Mouse (Mus musculus) neural tube, embryonic 13.5 days (tissue): ENCODE results near the gene Bbs1. TPM values are rescaled to one million over a fixed set of nuclear protein-coding genes. Genes with fewer than 3 reads are reported as not detected.

ENCODE experiments used
- ATAC-seq: fragments of 200-750 bp; cut with Nextera tagmentation; 2 replicates; pipeline ENCODE4 v1.8.0; 2017; ENCODE audit warnings: low read depth, mild to moderate bottlenecking, moderate TSS enrichment, moderate library complexity
- H3K27ac ChIP-seq: fragments of 300-500 bp; sonication (generic); replicated peaks from 2 replicates; pipeline ENCODE4 v1.5.1; 2015; ENCODE audit warnings: moderate library complexity, mild to moderate bottlenecking, inconsistent platforms
- H3K27me3 ChIP-seq: fragments of 300-500 bp; sonication (generic); 2 replicates; pipeline ENCODE4 v1.6.1; 2015; ENCODE audit warnings: mild to moderate bottlenecking, inconsistent platforms
- H3K36me3 ChIP-seq: fragments of 300-500 bp; sonication (generic); 2 replicates; pipeline ENCODE4 v1.6.1; 2015; ENCODE audit warnings: mild to moderate bottlenecking, inconsistent platforms
- H3K4me1 ChIP-seq: fragments of 300-500 bp; sonication (generic); replicated peaks from 2 replicates; pipeline ENCODE4 v1.6.1; 2015; ENCODE audit warnings: inconsistent platforms
- H3K4me2 ChIP-seq: fragments of 300-500 bp; sonication (generic); 2 replicates; pipeline ENCODE4 v1.6.1; 2015; ENCODE audit warnings: inconsistent platforms, mild to moderate bottlenecking, moderate library complexity
- H3K4me3 ChIP-seq: fragments of 300-500 bp; sonication (generic); 2 replicates; pipeline ENCODE4 v1.5.1; 2015; ENCODE audit warnings: mild to moderate bottlenecking, inconsistent platforms
- H3K9ac ChIP-seq: fragments of 300-500 bp; sonication (generic); 2 replicates; pipeline ENCODE4 v1.6.1; 2015; ENCODE audit warnings: moderate library complexity, mild to moderate bottlenecking, inconsistent platforms
- H3K9me3 ChIP-seq: fragments of 300-500 bp; sonication (generic); 2 replicates; pipeline ENCODE4 v1.6.1; 2016; ENCODE audit warnings: inconsistent platforms
- WGBS: fragments of 180-500 bp; shearing (Covaris S2); methylation state at CpG from one replicate; pipeline ENCODE4 v1.1.7; 2015; 5-methylcytosine and 5-hydroxymethylcytosine counted together
- polyA plus RNA-seq: library from polyadenylated mRNA; unstranded; fragments of >200 nt; fragmentation: Nextera tagmentation; extraction: Ambion mirVana; gene quantifications from 2 replicates; pipeline ENCODE4 v1.2.1, GENCODE M21; 2015

Bbs1 gene
- polyA plus RNA-seq, 1 experiment from 2014 or later: 7.6 TPM

- Histone ChIP-seq H3K9me3 (no peaks in the 10 kb centered on the region), H3K36me3 (peaks cover 97% of the 10 kb centered on the region), H3K4me2 (no peak overlapping the region), H3K4me3 (no peak overlapping the region), H3K9ac (no peak overlapping the region), H3K27me3 (no peaks in the 10 kb centered on the region), H3K27ac (no peak overlapping the region), H3K4me1 (no peaks in the 10 kb centered on the region)
- no peak for ATAC-seq
- 89% methylated on average over 6 of the region's 6 CpGs for WGBS
These were observed 13.2 kb upstream of the Bbs1 start for GRCm38 (mm10) chr19:4919652-4920051.

DNA sequence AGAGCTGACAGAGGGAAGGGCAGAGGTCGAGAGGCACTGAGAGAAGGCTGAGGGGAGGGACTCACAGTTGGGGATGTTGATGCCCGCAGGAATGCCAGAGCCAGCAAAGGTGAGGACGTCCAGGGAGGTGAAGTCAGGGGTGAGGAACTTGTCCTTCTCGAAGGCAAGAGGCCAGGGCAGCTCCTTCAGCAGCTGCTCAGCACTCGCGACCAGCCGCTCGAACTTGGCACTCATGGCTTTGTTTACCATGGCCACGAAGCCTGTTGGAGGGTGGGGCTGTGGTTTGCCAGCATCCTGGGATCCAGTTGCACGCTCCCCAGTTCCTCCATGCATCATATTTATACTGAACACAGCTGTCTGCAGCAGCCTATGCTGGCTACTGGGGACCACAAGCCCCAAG, 10.4 kb upstream of the Bbs1 start:
- Histone ChIP-seq H3K27ac (no peak overlapping the region), H3K4me2 (no peak overlapping the region), H3K4me1 (no peaks in the 10 kb centered on the region), H3K4me3 (no peak overlapping the region), H3K27me3 (no peaks in the 10 kb centered on the region), H3K9ac (no peak overlapping the region), H3K9me3 (no peaks in the 10 kb centered on the region), H3K36me3 (peaks cover 98% of the 10 kb centered on the region)
- WGBS: 87% methylated on average over 10 of the region's 10 CpGs
- ATAC-seq: no peak

- H3K4me3 ChIP-seq: no peak overlapping the region
- ATAC-seq: no peak
- H3K9ac ChIP-seq: no peak overlapping the region
- 94% methylated on average over 15 of the region's 15 CpGs for WGBS
- H3K27ac ChIP-seq: no peak overlapping the region
- peaks cover 98% of the 10 kb centered on the region for H3K36me3 ChIP-seq
- no peaks in the 10 kb centered on the region for H3K27me3 ChIP-seq
- no peaks in the 10 kb centered on the region for H3K9me3 ChIP-seq
- H3K4me1 ChIP-seq: no peaks in the 10 kb centered on the region
- H3K4me2 ChIP-seq: no peak overlapping the region
These were observed 9.6 kb upstream of the Bbs1 start for GRCm38 (mm10) chr19:4915924-4916603.

GRCm38 (mm10) chr19:4909376-4909775, 2.9 kb upstream of the Bbs1 start:
- WGBS: 92% methylated on average over 7 of the region's 7 CpGs
- H3K9me3 ChIP-seq: no peaks in the 10 kb centered on the region
- H3K9ac ChIP-seq: no peak overlapping the region
- H3K4me2 ChIP-seq: no peak overlapping the region
- H3K36me3 ChIP-seq: peaks cover 71% of the 10 kb centered on the region
- H3K4me3 ChIP-seq: no peak overlapping the region
- ATAC-seq: no peak
- no peaks in the 10 kb centered on the region for H3K27me3 ChIP-seq
- peaks cover 16% of the 10 kb centered on the region for H3K4me1 ChIP-seq
- H3K27ac ChIP-seq: no peak overlapping the region

DNA sequence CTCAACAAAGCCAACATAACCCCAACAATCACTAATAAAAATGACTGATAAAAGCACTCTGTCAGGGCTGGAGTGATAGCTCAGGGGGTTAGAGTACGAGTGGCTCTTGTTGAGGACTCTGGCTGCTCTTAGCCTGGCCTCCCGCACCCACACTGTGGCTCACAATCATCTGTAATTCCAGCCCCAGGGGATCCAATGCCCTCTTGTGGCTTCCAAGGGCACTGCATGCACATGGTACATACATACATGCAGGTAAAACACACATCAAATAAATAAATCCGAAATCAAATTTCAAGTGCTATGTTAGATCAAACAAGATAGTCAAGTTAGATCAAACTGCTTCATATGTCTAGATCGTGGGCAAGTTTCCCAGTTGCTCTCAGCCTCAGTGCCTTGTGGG, 1.7 kb upstream of the Bbs1 start:
- no peak for ATAC-seq
- peaks cover 67% of the 10 kb centered on the region for H3K36me3 ChIP-seq
- no peak overlapping the region for H3K4me2 ChIP-seq

DNA sequence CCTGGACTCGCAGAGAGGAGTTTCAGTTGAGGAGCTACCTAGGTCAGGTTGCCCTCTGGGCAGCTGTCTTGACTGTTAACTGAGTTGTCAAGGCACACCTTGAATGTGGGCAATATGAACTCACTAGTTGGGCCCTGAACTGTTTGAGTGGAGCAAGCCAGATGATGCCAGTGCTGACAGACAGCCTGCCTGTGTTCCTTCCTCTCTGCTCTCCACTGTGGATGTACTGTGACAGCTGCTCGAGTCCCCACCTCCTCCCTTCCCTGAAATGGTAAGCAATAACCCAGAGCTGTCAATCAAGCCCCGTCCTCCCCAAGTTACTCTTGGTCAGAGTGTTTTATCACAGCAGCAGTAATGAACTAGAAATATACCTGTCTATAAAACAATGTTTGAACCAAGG, 6.5 kb downstream of the Bbs1 start:
- Histone ChIP-seq H3K27ac (no peak overlapping the region), H3K9ac (no peak overlapping the region), H3K36me3 (peaks cover 71% of the 10 kb centered on the region), H3K4me3 (no peak overlapping the region), H3K27me3 (no peaks in the 10 kb centered on the region), H3K9me3 (no peaks in the 10 kb centered on the region), H3K4me1 (0 out of 2 replicates have a peak, but pooled peaks cover under 1% of the 10 kb centered on the region), H3K4me2 (no peak overlapping the region)
- no peak for ATAC-seq
- 83% methylated on average over 3 of the region's 3 CpGs for WGBS

More for the DNA sequence above, 1.7 kb upstream of the Bbs1 start:
- Histone ChIP-seq H3K27ac (no peak overlapping the region), H3K9ac (no peak overlapping the region), H3K27me3 (no peaks in the 10 kb centered on the region), H3K4me3 (no peak overlapping the region), H3K4me1 (peaks cover 16% of the 10 kb centered on the region), H3K9me3 (no peaks in the 10 kb centered on the region)
- 85% methylated on average over 4 of the region's 4 CpGs for WGBS

DNA sequence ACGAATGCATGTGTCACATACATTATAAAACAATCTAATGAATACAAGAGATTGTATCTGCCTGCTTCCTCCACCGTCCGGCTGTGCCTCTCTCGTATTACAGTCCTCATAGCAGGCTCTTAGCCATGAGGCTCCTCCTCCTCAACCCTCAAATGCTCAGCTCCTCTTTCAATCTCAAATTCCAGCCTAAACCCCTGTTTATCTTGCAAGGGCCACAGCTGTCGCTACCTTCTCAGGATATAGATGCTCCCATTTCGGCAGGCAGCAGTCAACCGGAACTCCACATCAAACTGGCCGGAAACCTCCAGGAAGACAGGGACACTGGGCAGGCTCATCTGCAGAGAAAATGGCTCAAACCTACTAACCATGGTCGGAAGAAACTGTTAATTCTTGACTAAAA, 7.5 kb downstream of the Bbs1 start:
- peaks cover 80% of the 10 kb centered on the region for H3K36me3 ChIP-seq
- no peak overlapping the region for H3K9ac ChIP-seq
- no peak overlapping the region for H3K27ac ChIP-seq
- no peaks in the 10 kb centered on the region for H3K9me3 ChIP-seq
- 77% methylated on average over 9 of the region's 9 CpGs for WGBS
- no peak overlapping the region for H3K4me3 ChIP-seq
- H3K4me2 ChIP-seq: no peak overlapping the region
- no peaks in the 10 kb centered on the region for H3K27me3 ChIP-seq
- ATAC-seq: no peak
- no peaks in the 10 kb centered on the region for H3K4me1 ChIP-seq

GRCm38 (mm10) chr19:4896780-4897520, 9.5 kb downstream of the Bbs1 start:
- H3K27me3 ChIP-seq: no peaks in the 10 kb centered on the region
- no peak overlapping the region for H3K4me3 ChIP-seq
- H3K4me1 ChIP-seq: no peaks in the 10 kb centered on the region
- 51% methylated on average over 21 of the region's 21 CpGs for WGBS
- H3K36me3 ChIP-seq: peaks cover 80% of the 10 kb centered on the region
- no peak overlapping the region for H3K27ac ChIP-seq
- H3K9ac ChIP-seq: no peak overlapping the region
- H3K9me3 ChIP-seq: no peaks in the 10 kb centered on the region
- no peak overlapping the region for H3K4me2 ChIP-seq
- no peak for ATAC-seq

DNA sequence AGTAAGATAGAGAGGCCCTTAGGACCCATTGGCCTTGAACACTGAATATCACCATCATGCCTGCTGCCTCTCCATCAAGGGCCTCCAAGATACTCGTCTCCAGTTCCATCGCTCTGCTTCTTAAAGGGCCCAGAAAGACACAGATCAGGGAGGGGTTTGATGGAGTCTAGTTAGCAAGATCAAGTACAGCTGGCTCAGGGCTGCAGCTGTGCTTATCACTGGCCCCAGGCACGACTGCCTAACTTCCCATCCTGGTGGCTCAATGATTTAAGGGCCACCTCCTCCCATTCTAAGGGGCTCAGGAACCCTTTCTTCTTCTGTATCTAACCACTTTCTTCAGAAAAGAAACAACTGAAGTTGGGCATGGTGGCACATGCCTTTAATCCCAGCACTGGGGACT, 14.6 kb downstream of the Bbs1 start:
- Histone ChIP-seq H3K9ac (no peak overlapping the region), H3K9me3 (no peaks in the 10 kb centered on the region), H3K4me1 (0 out of 2 replicates have a peak, but pooled peaks cover 5% of the 10 kb centered on the region), H3K27me3 (no peaks in the 10 kb centered on the region), H3K4me2 (no peak overlapping the region), H3K4me3 (no peak overlapping the region), H3K27ac (no peak overlapping the region), H3K36me3 (peaks cover 70% of the 10 kb centered on the region)
- no peak for ATAC-seq
- WGBS: 81% methylated on average over 3 of the region's 3 CpGs

DNA sequence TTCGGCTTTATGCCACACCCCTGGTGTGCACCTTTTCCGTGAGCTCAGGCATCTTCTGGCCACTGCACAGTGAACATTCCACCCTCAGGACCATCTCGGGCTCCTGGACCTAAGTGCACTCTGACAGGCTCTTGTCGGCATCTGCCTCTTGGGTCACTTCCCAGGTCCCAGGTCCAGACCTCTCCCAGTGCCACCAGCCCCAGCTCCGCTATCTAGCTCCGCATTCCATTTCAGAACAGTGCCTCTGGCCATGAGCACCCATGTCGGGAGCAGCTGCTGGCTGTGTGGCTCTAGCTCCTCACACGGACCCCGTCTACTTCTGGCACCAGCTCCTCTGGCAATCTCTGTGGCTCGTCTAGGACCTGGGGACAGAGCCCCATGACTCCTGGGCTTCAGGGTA, 16.6 kb downstream of the Bbs1 start:
- peaks cover 59% of the 10 kb centered on the region for H3K36me3 ChIP-seq
- H3K4me1 ChIP-seq: 0 out of 2 replicates have a peak, but pooled peaks cover 5% of the 10 kb centered on the region
- H3K4me3 ChIP-seq: no peak overlapping the region
- no peak overlapping the region for H3K27ac ChIP-seq
- whole genome bisulfite sequencing: 90% methylated on average over 10 of the region's 10 CpGs
- H3K9me3 ChIP-seq: no peaks in the 10 kb centered on the region
- no peak for ATAC-seq
- no peak overlapping the region for H3K4me2 ChIP-seq
- H3K27me3 ChIP-seq: no peaks in the 10 kb centered on the region
- no peak overlapping the region for H3K9ac ChIP-seq

DNA sequence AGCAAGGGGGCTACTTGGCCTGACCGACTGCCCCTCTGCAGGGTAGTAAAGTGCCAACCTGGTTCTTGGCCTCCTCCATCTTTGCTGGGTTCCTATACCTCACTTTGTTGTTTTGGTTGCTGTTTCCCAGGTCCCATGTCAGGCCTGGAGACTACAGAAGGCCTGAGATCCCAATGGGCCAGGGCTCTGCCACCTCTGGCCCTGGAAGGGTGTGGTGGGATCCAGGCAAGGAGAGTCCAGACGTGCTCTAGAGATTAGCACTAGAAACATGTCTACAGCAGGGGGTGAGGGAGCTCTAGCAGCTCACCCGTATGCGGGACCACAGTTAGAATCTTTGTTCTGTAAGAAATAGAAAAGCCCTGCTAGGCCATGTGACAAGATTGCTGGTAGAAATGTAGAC, 22.5 kb downstream of the Bbs1 start:
- Histone ChIP-seq H3K4me3 (no peak overlapping the region), H3K4me2 (no peak overlapping the region), H3K4me1 (peaks cover 20% of the 10 kb centered on the region), H3K9ac (no peak overlapping the region), H3K27me3 (no peaks in the 10 kb centered on the region), H3K27ac (no peak overlapping the region), H3K9me3 (no peaks in the 10 kb centered on the region), H3K36me3 (peaks cover 20% of the 10 kb centered on the region)
- 83% methylated on average over 4 of the region's 4 CpGs for WGBS
- ATAC-seq: no peak

GRCm38 (mm10) chr19:4879324-4879703, 27.1 kb downstream of the Bbs1 start:
- WGBS: 69% methylated on average over 10 of the region's 10 CpGs
- peaks cover 6% of the 10 kb centered on the region; the same call in 1 of the 2 replicates for H3K27me3 ChIP-seq
- H3K4me2 ChIP-seq: peak overlapping the region; percentile 84
- 0 out of 2 replicates have a peak, but pooled peaks cover 15% of the 10 kb centered on the region for H3K36me3 ChIP-seq
- peak overlapping the region; percentile 93 for H3K9ac ChIP-seq
- no peak overlapping the region for H3K27ac ChIP-seq
- no peaks in the 10 kb centered on the region for H3K9me3 ChIP-seq
- no peak for ATAC-seq
- peaks cover 24% of the 10 kb centered on the region for H3K4me1 ChIP-seq
- peak overlapping the region; percentile 91 for H3K4me3 ChIP-seq
